Comparison of ENCODE assay signal across 18 mouse cellular contexts in genomic region chr5:36505235-36505634, GRCm38 (mm10). TPM values are rescaled to one million over a fixed set of nuclear protein-coding genes. Genes with fewer than 3 reads are reported as not detected.
"Had no signal": no experiment of that assay in that cellular context is flagged by ENCODE, and none has a peak within 500 bp of the region (broad histone marks: within the 10 kb centered on the region; RNA-seq: fewer than 3 reads in every experiment).

No protein-coding gene starts in this region.

- H3K27me3 ChIP-seq: megakaryocyte, embryonic 14.5 days; midbrain, embryonic 13.5 days; midbrain, embryonic 15.5 days; neural tube, embryonic 12.5 days had no signal

- H3K4me2 ChIP-seq: lung, embryonic 14.5 days; midbrain, embryonic 11.5 days; midbrain, embryonic 13.5 days; midbrain, embryonic 15.5 days; neural tube, embryonic 12.5 days had no signal

- H3K4me3 ChIP-seq: megakaryocyte, embryonic 14.5 days; midbrain, embryonic 13.5 days; midbrain, embryonic 15.5 days; neural tube, embryonic 12.5 days had no signal

- DNase-seq: lung, adult 18-20 months; lung, embryonic 14.5 days; lung, postnatal 10 days; lung, postnatal 36 days; right cerebral cortex, postnatal 25 days; right cerebral cortex, postnatal 4 days; spleen, adult 18-20 months; thymus, adult 2 months; thymus, postnatal 25 days; thymus, postnatal 4 days had no signal

- ATAC-seq: midbrain, embryonic 13.5 days; midbrain, embryonic 15.5 days had no signal

- H3K4me1 ChIP-seq: midbrain, embryonic 13.5 days; midbrain, embryonic 15.5 days; neural tube, embryonic 12.5 days had no signal

- H3K9ac ChIP-seq: lung, embryonic 14.5 days; midbrain, embryonic 13.5 days; midbrain, embryonic 15.5 days; neural tube, embryonic 12.5 days had no signal

- H3K9me3 ChIP-seq: megakaryocyte, embryonic 14.5 days; midbrain, embryonic 13.5 days; midbrain, embryonic 15.5 days; neural tube, embryonic 12.5 days had no signal

- H3K27ac ChIP-seq: macrophage; midbrain, embryonic 13.5 days; midbrain, embryonic 15.5 days; neural tube, embryonic 12.5 days had no signal

RNA-seq across cellular contexts. Expression of gene Ccdc96, which starts 20.8 kb away (rescaled TPM):
- total RNA-seq: monocyte, adult 5-6 weeks had no signal
- polyA plus RNA-seq: small intestine, adult 2 months had no signal
